Mouse (Mus musculus) layer of hippocampus, adult 9-10 months (tissue): Measurements from ENCODE around the gene Pex16.

Experiments
- DNase-seq: peaks from one replicate; pipeline ENCODE4 v3.0.0; 2022; ENCODE audit warnings: low spot score

Gene Pex16

DNA sequence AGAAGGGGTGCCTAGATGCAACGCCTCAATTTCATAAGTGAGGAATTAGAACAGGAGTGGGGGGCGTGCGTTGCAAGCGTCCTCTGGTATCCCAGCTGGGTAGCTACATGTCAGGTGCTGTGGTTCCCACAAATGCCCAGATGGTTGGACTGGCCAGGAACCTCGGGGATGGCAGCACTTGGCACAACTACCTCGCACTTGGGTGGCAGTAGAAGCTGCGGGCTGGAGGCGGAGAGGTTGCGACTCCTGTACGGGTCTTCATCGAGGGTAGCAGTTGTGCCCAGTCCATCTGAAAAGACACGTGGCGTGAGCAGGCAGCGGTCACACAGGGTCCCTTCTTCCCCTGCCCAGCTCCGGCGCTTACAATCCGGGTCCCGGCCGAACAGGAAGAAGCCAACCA lies 4.1 kb upstream of the Pex16 start:
- no peak for DNase-seq

- DNase-seq, result no peak
Observed at GRCm38 (mm10) chr2:92370821-92371805, 3.4 kb upstream of the Pex16 start.

DNA sequence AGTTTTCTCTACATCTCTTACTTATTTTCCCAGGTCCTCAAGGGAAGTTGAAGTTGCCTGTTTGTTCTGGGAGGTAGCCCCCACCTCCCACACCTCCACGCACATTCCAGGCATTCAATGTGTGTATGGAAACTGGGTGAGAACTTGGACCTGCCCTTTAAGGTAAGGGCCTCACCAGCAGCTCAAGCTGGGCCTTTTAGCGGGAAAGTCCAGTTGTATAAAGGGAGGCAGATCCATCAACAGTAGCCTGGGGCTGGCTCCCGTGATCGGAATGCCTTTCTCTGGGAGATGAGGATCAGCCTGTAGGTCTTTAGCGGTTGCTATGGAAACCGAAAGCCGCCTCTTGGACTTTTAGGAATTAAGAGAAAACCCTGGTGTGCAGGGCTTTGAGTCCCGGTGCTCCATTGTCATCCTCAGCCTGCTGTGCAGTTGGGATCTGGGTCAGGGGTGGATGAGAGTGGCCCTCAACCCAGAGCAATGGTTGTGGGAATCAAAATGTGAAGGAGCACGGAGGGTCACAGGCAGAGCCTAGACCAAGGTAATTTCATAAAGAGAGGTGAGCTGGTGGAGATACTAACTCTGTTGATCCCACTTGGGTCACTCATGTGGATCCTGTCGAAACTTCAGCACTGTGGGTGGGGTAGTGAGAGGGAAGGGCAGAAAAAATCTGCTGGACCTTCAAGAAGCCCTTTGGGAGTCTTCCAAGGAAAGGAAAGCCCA lies 2.3 kb upstream of the Pex16 start:
- DNase-seq, result no peak

GRCm38 (mm10) chr2:92372767-92373436 lies 1.6 kb upstream of the Pex16 start:
- no peak for DNase-seq

DNA sequence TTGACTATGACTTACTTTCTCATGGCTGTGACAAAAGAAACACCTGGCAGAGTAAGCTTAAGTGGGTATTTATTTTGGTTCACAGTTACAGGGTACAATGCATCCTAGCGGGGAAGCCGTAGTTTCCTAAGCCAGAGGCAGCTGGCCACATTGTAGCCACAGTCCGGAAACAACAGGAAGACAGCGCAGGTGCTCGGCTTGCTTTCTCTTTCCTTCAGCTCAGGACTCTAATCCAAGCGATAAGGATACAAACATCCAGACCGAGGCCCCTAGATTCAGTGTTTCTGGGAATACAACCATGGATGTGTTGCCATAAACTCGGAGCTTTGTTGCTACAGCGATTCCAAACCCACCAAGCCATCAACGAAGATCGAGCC lies 1.1 kb upstream of the Pex16 start:
- DNase-seq, result no peak

GRCm38 (mm10) chr2:92375099-92375623 lies 685 bp downstream of the Pex16 start:
- DNase-seq, result peak; percentile 93

- no peak for DNase-seq
Observed at GRCm38 (mm10) chr2:92375788-92376187, 1.3 kb downstream of the Pex16 start.

- DNase-seq, result no peak
Observed at GRCm38 (mm10) chr2:92376300-92376699, 1.8 kb downstream of the Pex16 start.

GRCm38 (mm10) chr2:92377320-92377719 lies 2.8 kb downstream of the Pex16 start:
- DNase-seq, result no peak

DNA sequence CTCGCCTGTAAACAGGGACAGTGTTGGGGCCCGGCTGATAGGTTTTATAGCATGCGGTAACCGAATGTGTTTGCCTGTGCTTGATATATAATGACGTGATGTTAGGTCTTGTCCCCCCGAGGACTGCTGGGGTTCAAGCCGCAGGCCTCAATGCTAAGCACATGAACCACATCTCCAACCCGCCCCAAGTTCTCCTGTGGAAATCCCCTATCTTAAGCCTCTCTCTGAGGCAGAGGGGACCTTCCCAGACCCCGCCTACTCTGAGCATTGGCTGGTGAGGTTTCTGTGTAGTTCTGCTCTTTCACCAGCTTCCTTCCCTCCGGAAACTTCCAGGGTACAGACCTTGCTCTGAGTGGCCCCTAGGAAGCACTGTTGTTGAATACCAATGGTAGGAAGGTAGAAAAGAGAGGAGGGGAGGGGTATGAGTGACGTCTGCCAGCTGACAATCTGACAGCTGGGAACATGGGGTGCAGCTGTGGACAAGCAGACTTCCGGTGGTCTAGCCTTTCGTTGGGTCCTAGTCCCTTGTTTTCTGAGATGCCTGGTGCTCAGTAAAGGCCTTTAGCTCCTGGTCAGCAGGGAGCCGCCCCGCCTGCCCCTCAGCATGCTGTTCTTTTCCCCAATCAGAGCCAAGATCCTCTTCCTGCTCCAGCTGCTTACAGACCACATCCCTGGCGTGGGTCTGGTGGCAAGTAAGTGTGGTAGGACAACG lies 5.5 kb downstream of the Pex16 start:
- DNase-seq, result no peak

GRCm38 (mm10) chr2:92380495-92381050 lies 6.1 kb downstream of the Pex16 start:
- DNase-seq, result no peak

DNA sequence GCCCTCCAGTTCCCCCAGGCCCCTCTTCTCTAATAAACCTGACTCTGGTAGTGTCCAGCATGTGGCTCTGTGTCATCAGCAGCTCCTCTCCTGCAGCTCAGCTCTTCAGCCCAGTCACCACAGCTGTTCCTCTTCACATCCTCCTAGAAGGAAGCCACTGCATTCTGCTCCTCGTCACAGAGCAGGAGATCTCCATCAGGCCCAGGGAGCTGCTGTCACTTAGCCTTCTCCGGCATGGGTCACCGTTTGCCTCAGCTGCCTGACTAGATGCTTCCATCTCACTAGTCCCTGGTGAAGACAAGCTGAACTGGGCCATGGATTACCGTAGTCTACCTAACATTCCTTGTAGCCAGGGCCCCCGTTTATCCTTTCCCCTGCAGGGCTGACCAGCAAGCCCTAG lies 6.7 kb downstream of the Pex16 start:
- no peak for DNase-seq

- DNase-seq, result no peak
Observed at GRCm38 (mm10) chr2:92381901-92382588, 7.6 kb downstream of the Pex16 start, which contains the start of gene 1700029I15Rik. TSS of gene 1700029I15Rik (plus strand) at chr2:92382538.

GRCm38 (mm10) chr2:92382759-92383158 lies 8.3 kb downstream of the Pex16 start:
- no peak for DNase-seq

DNA sequence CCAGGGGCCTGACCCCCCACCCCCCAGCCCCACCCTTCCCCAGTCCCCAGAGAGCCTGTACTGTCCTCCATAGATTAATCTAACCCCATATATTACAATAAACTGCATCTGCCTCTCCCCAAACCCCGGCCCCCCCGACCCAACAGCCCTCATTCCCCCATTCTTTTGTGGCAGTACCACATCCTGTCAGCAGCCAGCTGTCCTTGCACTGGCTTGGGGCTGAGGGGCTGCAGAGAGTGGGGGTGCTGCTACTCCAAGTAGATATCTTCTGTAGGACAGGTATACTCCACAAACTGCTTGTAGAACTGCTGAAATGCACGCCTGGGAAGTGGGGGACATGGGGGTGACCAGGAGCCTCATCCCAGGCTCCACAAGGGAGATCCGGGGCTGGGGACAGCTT lies 9.6 kb downstream of the Pex16 start:
- no peak for DNase-seq

- DNase-seq, result no peak
Observed at GRCm38 (mm10) chr2:92385113-92386051, 10.9 kb downstream of the Pex16 start.

DNA sequence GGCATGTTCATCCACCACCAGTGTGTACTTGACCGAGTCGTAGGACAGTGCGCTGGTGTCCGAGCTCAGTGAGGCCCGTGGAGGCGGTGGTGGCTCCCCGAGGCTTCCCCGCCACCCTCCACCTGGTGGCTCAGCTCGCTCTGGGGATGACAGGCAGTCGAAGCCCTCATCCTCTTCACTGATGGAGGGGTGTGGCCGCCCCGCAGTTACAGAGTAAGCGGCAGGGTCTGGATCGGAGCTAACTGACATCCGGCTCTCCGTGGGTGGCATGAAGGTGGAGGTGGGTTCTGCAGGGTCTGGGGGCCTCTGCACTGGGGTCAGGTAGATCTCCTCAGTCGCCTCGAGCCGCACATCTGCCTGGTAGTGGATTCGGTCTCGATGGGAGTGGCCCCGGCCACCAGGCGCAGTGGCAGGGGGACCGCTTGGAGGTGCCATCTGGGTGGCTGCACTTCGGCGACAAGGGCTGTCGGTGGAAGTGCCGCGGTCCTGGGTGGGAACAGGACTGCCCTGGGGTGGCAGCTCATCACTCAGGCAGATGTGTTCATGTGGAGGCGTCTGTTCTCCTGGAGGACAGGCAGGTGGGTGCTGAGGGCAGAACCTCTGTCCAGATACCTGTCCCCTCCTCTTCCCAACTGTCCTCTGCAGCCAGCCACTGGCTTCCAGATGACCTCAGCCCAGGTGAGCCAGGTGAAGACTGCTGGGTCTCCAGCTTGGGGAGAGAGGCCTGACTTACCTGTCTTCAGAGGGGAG lies 12.5 kb downstream of the Pex16 start:
- no peak for DNase-seq

GRCm38 (mm10) chr2:92387646-92388045 lies 13.2 kb downstream of the Pex16 start:
- DNase-seq, result no peak

DNA sequence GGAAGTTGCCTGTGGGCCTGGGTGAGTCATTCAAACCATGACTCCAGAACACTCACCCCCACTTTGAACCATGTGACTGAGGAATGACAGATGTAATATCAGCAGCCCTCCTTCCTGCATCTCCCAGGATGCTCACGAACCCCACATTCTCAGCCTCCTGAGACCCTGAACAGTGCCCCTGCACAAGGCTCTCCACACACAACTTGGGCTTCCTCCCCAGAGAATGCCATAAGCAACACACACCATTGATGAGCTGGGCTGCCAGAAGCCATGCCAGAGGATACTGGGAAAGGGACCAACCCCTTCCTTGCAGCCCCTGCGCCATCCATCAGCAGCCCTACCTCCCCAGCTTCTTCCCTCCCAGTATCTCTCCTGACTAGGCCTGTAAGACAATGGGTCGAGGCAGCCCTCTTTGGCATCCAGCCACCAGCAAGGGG lies 13.6 kb downstream of the Pex16 start:
- DNase-seq, result no peak
